Mouse (Mus musculus) CD4-positive, CD25-positive, alpha-beta regulatory T cell, adult 4 months (primary cell): Measurements from ENCODE around the gene Adsl. TPM values are rescaled to one million over a fixed set of nuclear protein-coding genes. Genes with fewer than 3 reads are reported as not detected.
A peak's percentile ranks its signal among the peaks of the same experiment; 100 is the strongest.

Experiments
- ATAC-seq: one replicate; pipeline ENCODE4 v1.8.0; 2017
- polyA plus RNA-seq, 2 experiments: library from polyadenylated mRNA; unstranded; fragments of 100-300 nt; shearing (Covaris generic); gene quantifications; one replicate each; pipeline ENCODE4 v1.2.1; 2017

Adsl gene
- polyA plus RNA-seq, 2 experiments from 2014 or later = 134 to 161 TPM

- ATAC-seq = peak; percentile 56
Measured at GRCm38 (mm10) chr15:81008689-81009123, 60.4 kb downstream of the Adsl start.

GRCm38 (mm10) chr15:81010114-81010513 lies 61.8 kb downstream of the Adsl start:
- ATAC-seq = no peak

- ATAC-seq = no peak
Measured at GRCm38 (mm10) chr15:81011523-81011922, 63.2 kb downstream of the Adsl start.

GRCm38 (mm10) chr15:81012359-81012758 lies 64.1 kb downstream of the Adsl start:
- no peak for ATAC-seq

GRCm38 (mm10) chr15:81013186-81013585 lies 64.9 kb downstream of the Adsl start:
- ATAC-seq = no peak

- no peak for ATAC-seq
Measured at GRCm38 (mm10) chr15:81015068-81015744, 66.9 kb downstream of the Adsl start.

GRCm38 (mm10) chr15:81016488-81016887 lies 68.2 kb downstream of the Adsl start:
- no peak for ATAC-seq

- ATAC-seq = no peak
Measured at GRCm38 (mm10) chr15:81017308-81017707, 69.0 kb downstream of the Adsl start.

Other genes starting within 250 kb of the Adsl start
- gene Tnrc6b, start 237.2 kb upstream of the Adsl start, polyA plus RNA-seq = 10 to 100 TPM; 58.7 to 84.9 TPM
- gene Sgsm3, start 29.3 kb downstream of the Adsl start, polyA plus RNA-seq = 1 to 10 TPM; 3.2 to 7.6 TPM
- 10 to 100 TPM; 41.0 to 78.2 TPM for gene Mrtfa, start 242.3 kb downstream of the Adsl start, polyA plus RNA-seq